Mouse (Mus musculus) hematopoietic stem cell, adult 5-6 weeks (primary cell): Measurements from ENCODE around the gene Ten1. TPM values are rescaled to one million over a fixed set of nuclear protein-coding genes. Genes with fewer than 3 reads are reported as not detected.

Experiments
- ATAC-seq, 2 experiments: fragments of 125-278 bp in 1 of 2; replicated peaks in 1 of 2; 2 replicates each; pipeline ENCODE4 v1.8.0; 2016 to 2017; ENCODE audit warnings: inconsistent platforms in 2 of 2, mild to moderate bottlenecking in 2 of 2, moderate number of reproducible peaks in 2 of 2, low read depth in 1 of 2, moderate TSS enrichment in 1 of 2; ENCODE audit not compliant: low FRiP score in 2 of 2, poor library complexity in 2 of 2, severe bottlenecking in 2 of 2, insufficient read depth in 1 of 2, low TSS enrichment in 1 of 2
- total RNA-seq: library from RNA; stranded (forward); fragments of 172-1452, 232-1000 nt; gene quantifications from 2 replicates; pipeline ENCODE4 v1.2.3, GENCODE M21; 2017

The Ten1 gene
- total RNA-seq, 1 experiment from 2014 or later = 12.3 TPM

- ATAC-seq = peak; percentile 70 to 77
Measured at GRCm38 (mm10) chr11:116218737-116219400, 20.2 kb downstream of the Ten1 start.

- ATAC-seq = peak; percentile 25 to 30; a peak in 2 of 4 replicates
Measured at GRCm38 (mm10) chr11:116219885-116220284, 21.2 kb downstream of the Ten1 start.

GRCm38 (mm10) chr11:116221931-116222739 is 23.5 kb downstream of the Ten1 start:
- no peak for ATAC-seq

- ATAC-seq = no peak
Measured at GRCm38 (mm10) chr11:116222740-116223059, 24.0 kb downstream of the Ten1 start.

GRCm38 (mm10) chr11:116226414-116226813 is 27.8 kb downstream of the Ten1 start:
- peak; percentile 46 to 51; a peak in 1 of 4 replicates for ATAC-seq

GRCm38 (mm10) chr11:116228699-116229098 is 30.0 kb downstream of the Ten1 start:
- ATAC-seq = no peak

- no peak for ATAC-seq
Measured at GRCm38 (mm10) chr11:116232427-116232826, 33.8 kb downstream of the Ten1 start.

GRCm38 (mm10) chr11:116234901-116235300 is 36.2 kb downstream of the Ten1 start:
- no peak for ATAC-seq

- peak; percentile 64 to 72 for ATAC-seq
Measured at GRCm38 (mm10) chr11:116237742-116238395, 39.2 kb downstream of the Ten1 start, which contains the start of gene Evpl. Gene Evpl, minus strand, starts transcription at chr11:116238077.

GRCm38 (mm10) chr11:116239797-116240196 is 41.1 kb downstream of the Ten1 start:
- ATAC-seq = no peak

- no peak for ATAC-seq
Measured at GRCm38 (mm10) chr11:116241744-116242235, 43.1 kb downstream of the Ten1 start.

GRCm38 (mm10) chr11:116244580-116244979 is 45.9 kb downstream of the Ten1 start:
- no peak for ATAC-seq

- ATAC-seq = no peak
Measured at GRCm38 (mm10) chr11:116245616-116246015, 47.0 kb downstream of the Ten1 start.

GRCm38 (mm10) chr11:116247502-116248222 is 49.0 kb downstream of the Ten1 start:
- ATAC-seq = no peak

GRCm38 (mm10) chr11:116250898-116251297 is 52.2 kb downstream of the Ten1 start:
- ATAC-seq = no peak

- no peak for ATAC-seq
Measured at GRCm38 (mm10) chr11:116253076-116253600, 54.5 kb downstream of the Ten1 start.

GRCm38 (mm10) chr11:116254627-116255026 is 56.0 kb downstream of the Ten1 start:
- peak; percentile 77 to 85 for ATAC-seq
